ENCODE assay signal across 18 mouse cellular contexts in the genomic region with DNA sequence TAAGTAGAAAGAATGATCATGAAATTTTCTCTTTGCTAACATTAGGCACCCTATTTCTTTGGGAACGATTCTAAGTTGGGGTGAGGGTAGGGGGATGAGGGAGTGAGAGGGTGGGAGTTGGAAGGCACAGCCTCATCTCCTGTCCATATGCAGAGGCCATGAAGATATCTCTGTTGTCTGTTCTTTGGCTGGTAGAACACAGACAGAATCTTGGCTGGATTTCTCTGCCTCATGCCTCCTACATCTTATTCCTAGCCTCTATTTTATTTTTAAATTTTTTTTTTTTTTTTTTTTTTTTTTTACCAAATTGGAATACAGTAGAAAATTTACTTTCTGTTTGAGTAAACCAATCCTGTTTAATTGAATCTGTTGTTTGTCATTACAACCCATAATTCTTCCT. TPM values are rescaled to one million over a fixed set of nuclear protein-coding genes. Genes with fewer than 3 reads are reported as not detected.
"Had no signal": no experiment of that assay in that cellular context is flagged by ENCODE, and none has a peak within 500 bp of the region (broad histone marks: within the 10 kb centered on the region; RNA-seq: fewer than 3 reads in every experiment).

No protein-coding gene starts in this region.

- H3K4me1 ChIP-seq: limb, embryonic 12.5 days; midbrain, embryonic 12.5 days had no signal

- H3K9me3 ChIP-seq: kidney, embryonic 15.5 days; limb, embryonic 12.5 days; midbrain, embryonic 12.5 days had no signal

- H3K9ac ChIP-seq: kidney, embryonic 15.5 days; limb, embryonic 12.5 days; liver, embryonic 14.5 days; midbrain, embryonic 12.5 days had no signal

- DNase-seq: kidney, postnatal 25 days; lung, adult 18-20 months; thymus, adult 18-20 months; thymus, postnatal 14 days had no signal

- H3K4me3 ChIP-seq: kidney, embryonic 15.5 days; limb, embryonic 12.5 days; midbrain, embryonic 12.5 days had no signal

- H3K36me3 ChIP-seq: kidney, embryonic 15.5 days; limb, embryonic 12.5 days; midbrain, embryonic 12.5 days had no signal

- H3K4me2 ChIP-seq: limb, embryonic 12.5 days; midbrain, embryonic 12.5 days had no signal

- H3K27ac ChIP-seq: kidney, embryonic 15.5 days; limb, embryonic 12.5 days; liver, embryonic 14.5 days; midbrain, embryonic 12.5 days had no signal

- H3K27me3 ChIP-seq: kidney, embryonic 15.5 days; limb, embryonic 12.5 days; midbrain, embryonic 12.5 days had no signal

RNA-seq across cellular contexts. Expression of gene Olfr987, which starts 53.7 kb away (rescaled TPM):
- total RNA-seq: layer of hippocampus, postnatal 25 days; left cerebral cortex, adult 8-10 months; left cerebral cortex, postnatal 25 days; liver, adult 2 months; megakaryocyte-erythroid progenitor cell, adult 5-6 weeks; midbrain, postnatal 0 days had no signal
- polyA plus RNA-seq: kidney, embryonic 15.5 days; limb, embryonic 12.5 days; liver, adult 2 months; liver, embryonic 14.5 days; lung, embryonic 16.5 days; midbrain, embryonic 12.5 days; midbrain, postnatal 0 days; neural tube, embryonic 14.5 days; small intestine, adult 2 months; stomach, postnatal 0 days had no signal
